Mouse (Mus musculus) large intestine, adult 2 months (tissue): Measurements from ENCODE around the gene Cherp. TPM values are rescaled to one million over a fixed set of nuclear protein-coding genes. Genes with fewer than 3 reads are reported as not detected.

ENCODE experiments used
- DNase-seq: peaks from one replicate; pipeline ENCODE4 v3.0.0-alpha.2; 2012; ENCODE audit warnings: low read depth, low spot score
- WGBS: fragments of 180-500 bp; shearing (Covaris S2); methylation state at CpG from one replicate; pipeline ENCODE4 v1.1.7; 2018; 5-methylcytosine and 5-hydroxymethylcytosine counted together
- polyA plus RNA-seq: library from polyadenylated mRNA; depleted of rRNA; stranded (reverse); fragments of >200 nt; gene quantifications from 2 replicates; pipeline ENCODE4 v1.2.3, GENCODE M21; 2012; rRNA removed

Cherp gene
- 23.7 and 38.3 TPM in 2 replicates for polyA plus RNA-seq

DNA sequence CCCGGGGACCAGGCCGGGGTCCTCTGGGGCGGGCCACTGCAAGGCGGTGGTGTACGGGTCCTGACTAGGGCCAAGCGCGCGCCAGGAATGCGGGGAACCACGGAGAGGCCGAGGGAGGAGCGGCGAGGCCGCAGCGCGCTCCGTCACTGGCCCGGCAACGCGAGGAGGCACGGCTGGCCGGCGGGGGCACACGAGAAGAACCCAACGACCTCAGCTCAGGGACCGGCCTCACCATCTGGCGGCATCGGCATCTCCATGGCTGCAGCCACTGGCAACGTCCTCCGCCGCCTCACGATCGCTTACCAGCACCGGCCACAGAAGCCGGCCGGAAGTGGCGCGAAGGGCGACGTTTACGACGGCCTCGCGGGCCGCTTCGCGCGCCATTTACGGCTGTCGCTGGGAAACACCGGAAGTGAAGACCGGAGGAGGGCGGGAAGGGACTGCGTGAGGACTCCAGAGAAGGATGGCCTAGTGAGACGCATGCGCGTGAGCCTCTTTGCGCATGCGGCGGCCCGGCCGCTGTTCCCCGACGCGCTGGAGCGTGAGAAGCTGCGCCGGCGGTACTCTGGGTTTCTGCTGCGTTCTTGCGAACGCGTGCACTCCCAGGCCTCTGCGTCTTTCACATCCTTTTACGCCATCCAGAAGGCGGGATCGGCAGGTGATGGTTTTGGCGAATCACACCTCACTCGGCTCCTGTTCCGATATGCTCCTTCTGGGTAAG lies at the start of gene Cherp:
Gene Cherp (minus strand): TSS at position 401 of the 721 bp plus-strand sequence.
- DNase-seq, result peak; percentile 88
- WGBS, result under 1% methylated on average over 80 of the region's 80 CpGs

DNA sequence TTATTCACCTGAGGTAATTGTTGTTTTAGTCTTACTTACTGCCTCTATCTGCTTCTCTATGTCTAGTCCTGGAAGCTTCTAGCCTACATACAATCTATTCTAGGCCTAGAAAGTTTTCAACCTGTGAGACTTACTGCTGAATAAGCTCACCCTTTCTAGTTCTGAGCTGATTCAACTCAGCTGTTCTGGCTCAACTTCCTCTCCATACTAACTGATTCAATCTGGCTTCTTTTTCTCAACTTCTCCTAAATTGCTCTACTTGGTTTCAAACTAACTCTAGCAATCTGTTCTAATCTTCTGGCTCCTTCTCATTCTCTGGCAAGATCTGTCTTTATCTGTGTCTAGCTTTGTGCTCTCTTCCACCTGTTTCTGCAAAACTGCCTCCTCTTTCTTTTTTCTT lies 46.9 kb upstream of the Cherp start:
- no peak for DNase-seq

DNA sequence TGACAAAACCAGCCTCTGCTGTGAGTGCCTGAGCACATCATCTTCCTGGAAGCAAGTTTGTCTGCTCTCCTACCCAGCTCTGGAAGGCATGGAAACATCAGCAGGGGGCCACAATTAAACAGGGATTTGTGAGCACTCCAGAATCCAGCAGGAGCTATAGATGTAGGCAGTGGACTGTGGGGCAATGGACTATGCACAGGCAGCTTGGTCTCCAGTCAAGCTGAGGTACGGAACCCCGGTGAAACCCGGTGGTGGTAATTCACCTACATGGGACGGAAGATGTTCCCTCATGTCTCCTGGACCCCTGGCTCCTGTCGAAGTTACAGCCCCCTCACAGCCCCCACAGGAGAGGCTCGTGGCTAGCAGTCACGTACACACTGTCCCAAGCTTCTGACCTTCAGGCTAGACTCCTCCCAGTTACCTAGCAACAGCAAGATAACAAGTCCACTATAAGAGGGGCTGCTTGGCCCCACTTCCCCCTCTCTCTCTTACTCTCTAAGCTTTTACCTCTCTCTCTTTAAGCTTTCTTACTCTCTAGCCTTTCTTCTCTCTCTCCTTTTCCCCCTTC lies 42.5 kb upstream of the Cherp start:
- 75% methylated on average over 7 of the region's 7 CpGs for WGBS
- DNase-seq, result no peak

DNA sequence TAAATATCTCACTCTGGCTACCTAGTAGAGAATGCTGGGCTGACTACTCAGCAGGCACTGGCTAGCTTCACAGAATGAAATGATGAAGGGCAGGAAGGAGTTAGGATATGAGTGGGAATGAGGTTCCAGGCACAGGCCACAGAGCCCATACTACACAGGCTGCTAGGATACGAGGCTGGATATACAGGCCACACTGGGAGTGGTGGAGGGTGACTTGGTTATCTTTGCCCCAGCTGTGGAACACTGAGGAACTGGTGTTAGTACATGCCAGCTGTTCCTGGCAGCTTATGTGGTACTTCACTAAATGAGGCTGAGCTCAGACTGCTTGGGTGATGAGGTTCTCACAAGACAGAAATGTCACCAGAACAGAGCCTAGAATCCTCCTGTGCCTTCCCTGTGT lies 38.1 kb upstream of the Cherp start:
- DNase-seq, result no peak
- WGBS, result 77% methylated on average over 1 of the region's 1 CpGs

DNA sequence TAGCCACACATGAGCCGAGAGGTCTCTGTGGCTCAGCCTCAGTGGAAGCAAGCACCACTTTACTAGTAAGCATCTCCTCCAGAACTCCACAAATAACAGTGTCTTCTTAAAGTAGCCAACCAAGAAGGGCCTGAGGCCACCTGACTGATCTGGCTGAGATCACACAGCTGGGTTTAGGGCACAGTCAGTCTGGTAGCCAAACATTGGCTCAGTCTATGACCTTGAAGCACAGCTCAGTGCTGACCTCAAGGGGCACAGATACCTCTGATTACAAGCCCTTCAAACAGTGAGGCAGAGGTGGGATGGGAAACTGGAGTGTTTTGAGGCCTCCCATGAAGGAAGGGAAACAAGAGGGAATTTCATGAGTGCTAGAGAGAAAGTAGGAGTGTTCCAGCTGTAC lies 37.6 kb upstream of the Cherp start:
- WGBS, result 80% methylated on average over 1 of the region's 1 CpGs
- no peak for DNase-seq

DNA sequence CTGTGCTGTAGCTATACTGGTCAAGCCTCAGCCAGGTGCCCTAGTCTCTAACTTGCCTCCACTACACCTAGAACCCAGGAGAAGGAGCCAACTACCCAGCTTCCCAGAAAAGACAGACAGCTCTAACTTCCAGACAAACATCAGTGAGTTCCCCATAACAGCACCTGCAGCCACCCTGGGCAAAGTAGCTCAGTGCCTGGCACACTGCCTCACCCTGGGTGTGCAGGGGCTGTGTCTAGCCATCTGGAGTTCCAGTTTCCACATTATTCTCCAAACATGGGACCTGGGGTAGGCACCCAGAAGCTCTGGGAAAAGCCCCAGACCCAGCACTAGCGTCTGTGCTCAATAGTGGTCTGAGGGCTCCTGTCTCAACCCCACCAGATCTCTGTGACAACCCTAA lies 32.5 kb upstream of the Cherp start:
- no peak for DNase-seq
- WGBS, result 87% methylated on average over 1 of the region's 1 CpGs

DNA sequence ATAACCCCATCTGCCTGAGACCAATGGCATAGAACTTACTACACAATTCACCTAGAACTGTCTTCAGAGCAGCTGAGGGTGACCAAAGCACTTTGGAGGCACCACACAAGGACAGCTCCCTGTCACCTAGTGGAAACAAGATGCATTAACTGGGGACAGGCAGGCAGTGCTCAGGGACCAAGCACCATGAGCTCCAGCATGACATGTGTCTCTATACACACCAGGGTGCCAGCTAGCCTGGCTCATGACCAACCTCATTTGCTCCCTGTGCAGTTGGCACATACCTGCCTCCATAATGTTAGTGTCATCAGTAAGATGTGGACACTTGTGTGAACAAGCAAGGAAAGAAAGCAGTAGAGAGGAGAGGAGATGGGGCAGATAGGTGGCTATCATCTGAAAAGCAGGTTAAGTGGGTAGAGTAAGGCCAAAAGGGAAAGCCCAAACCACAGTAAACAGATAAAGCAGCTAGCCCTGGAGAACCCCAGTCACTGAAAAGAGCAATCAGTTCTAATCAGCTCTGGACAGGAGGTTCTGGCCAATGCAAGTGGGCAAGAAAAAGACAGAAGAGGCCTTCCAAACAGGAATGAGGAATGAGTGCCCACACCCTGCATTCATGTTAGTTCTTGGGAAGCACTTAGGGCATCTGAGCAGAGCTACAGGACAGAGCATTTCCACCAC lies 29.8 kb upstream of the Cherp start:
- no peak for DNase-seq

DNA sequence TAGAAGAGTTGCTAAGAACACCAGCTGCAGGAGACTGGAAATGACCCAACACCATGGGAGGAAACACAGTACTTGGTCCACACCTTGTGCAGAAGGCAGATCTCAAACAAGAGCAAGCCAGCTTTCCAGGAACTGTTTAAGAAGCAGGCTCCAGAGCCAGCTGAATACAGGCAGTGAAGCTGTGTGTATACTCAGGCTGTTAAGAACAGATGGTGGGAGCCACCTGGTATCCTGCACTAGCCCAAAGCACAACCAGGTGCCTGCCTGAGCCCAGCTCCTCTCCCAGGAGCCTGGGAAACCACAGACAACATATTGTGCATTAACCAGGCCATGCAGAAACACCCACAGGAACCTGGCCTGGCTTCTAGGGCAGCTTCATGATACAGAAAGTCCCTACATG lies 29.1 kb upstream of the Cherp start:
- DNase-seq, result no peak

DNA sequence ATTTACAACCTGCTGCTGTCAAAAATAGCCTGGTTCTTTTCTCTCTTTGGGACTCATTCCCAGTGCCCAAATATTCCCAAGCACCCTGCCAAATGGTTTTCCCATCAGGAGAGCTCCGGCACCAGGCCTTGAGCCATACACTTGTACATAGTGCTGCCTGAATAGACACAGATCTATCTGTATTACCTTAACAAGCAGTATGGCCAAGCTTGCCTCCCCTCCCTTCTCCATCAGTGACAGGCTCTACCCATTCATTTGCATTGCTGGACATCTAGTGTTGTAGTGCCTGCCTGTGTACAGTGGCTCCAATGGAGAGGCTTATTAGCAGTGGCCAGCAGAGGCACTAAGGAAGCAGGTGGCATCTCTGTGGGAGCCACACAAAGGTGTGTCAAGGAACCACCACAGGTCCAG lies 25.5 kb upstream of the Cherp start:
- 78% methylated on average over 1 of the region's 1 CpGs for WGBS
- DNase-seq, result no peak

DNA sequence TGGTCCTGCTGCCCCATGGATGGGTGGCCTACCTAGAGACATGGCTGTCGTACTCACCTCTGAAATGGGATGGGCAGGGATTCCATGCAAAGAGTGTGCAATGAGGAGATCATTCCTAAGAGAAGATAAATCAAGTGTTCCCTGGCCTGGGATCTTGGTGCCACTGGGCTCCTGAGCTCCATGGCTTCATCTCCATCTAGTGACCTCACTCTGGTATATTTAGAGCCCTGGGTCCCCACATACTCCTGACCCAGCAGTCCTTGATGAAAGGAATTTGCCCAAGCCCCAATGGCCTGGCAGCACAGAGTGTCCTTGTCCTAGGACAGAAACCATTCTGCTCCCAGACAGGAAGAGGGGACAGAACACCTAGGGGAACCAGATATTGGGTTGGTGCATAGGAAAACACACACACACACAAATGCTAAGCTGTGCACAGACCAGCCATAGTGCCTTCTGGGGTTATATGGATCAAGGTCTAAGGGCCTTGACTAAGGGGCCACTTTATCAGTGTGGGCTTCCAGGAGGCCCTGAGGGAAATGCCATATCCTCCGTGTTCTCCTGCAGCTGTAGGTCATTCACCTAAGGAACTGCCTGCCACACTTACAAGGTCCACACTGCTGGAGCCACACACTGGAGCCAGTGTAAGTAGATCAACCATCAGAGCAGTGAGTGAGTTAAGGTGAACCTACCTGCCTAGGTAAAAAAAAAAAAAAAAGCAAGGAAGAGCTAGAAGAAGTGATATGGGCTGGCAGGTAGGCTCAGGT lies 24.7 kb upstream of the Cherp start:
- DNase-seq, result no peak
- WGBS, result 78% methylated on average over 2 of the region's 2 CpGs

DNA sequence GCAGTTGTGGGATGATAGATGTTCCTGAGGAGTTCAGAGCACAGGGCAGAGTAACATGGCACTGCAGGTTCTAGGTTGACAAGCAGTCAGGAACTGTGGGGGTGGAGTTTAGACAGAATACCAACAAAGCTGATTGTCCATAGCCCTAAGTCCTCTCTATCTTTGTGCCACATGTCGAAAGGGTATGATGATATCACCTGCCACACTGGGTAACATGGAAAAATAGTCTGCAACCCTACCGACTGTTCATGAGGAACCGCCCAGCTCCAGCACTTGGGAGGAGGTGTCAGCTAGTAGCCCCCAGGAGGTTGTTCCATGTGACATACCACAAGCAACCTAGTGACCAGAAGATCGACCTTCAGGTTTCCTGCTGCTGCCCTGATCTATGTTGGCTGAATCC lies 23.5 kb upstream of the Cherp start:
- WGBS, result 83% methylated on average over 4 of the region's 4 CpGs
- no peak for DNase-seq

DNA sequence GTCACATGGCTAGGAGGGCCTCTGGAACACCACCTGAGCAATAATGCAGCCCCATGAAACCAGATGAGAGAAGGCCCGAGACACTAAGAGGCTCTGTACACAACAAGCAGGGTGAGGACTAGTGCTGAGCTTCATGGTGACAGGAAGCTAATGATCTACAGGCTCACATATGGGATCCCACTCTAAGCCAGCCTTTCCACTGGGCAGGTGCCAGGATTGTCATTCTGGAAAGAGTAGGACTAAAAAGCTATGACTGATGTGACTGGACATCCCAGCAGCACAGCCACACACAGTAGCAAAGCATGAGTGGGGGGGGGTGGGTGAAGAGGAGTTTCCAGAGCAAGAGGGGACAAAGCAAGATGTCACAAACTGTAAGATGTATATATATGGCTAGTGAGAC lies 22.9 kb upstream of the Cherp start:
- 56% methylated on average over 1 of the region's 1 CpGs for WGBS
- no peak for DNase-seq

DNA sequence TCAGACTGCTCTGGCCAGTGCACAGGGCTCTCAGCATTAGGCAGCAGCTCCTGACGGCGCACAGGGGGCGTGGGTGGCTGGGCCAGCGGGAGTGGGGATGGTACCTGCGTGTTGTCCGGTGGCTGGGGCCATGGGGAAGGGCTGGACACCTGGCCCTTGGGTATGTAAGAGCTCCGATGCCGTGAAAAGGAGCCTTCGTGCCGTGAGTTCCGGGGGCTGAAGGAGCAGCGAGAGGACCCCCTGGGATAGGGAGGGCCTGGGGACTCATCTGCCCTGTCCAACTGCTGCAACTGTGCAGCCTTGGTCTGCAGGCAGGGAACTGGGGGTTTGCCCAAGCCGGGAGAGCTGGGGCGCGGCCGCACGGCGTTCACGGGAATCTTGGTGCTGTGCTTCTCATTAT lies 21.2 kb upstream of the Cherp start:
- 90% methylated on average over 19 of the region's 19 CpGs for WGBS
- no peak for DNase-seq

DNA sequence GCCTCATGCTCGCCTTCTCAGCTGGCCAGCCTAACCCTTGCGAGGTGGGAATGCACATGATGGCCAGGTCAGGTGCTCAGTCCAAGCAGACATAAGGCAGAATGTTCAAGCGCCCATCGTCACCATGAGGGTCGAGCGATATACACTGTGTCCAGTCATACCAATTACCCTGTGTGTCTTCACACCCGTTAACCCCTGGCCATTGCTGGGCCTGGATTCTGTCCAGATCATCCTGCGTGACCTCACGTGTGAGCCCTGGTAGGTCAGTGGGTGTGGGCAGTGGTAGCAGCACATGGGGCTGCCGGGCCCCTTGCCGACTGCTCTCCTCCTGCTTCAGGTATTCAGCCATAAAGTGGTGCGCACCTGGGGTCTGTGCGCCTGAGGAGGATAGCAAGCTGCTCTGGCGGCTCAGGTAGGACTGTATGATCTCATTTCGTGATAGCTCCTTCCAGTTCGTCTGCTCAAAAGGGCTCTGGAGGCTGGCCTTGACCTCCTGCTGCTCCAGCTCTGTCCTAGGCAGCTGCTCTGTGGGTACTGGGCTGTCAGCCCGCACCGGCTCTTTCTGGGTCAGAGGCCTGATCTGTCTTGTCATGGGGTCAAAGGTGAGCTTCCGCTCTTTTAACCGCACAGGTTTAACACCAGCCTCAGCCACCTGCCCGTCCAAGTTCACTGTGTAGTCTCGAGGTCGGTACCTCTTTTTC lies 20.5 kb upstream of the Cherp start:
- WGBS, result 86% methylated on average over 23 of the region's 23 CpGs
- DNase-seq, result no peak

DNA sequence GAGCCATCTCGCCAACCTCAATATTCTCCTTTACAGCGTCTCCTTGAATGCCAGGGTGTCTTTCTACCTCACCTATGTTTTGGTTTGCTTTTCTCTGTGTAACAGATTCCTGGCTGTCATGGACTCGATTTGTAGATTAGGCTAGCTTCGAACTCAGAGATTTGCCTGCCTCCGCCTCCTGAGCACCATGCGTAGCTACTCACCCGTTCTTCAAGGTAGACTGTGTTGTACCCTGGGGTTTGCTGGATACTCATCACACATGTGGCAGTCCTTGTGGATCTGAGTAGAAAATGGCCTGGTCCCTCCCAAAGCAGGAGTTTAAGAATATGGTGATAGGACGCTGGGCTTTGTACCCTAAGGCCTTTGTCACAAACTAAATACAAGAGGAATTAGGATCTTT lies 18.4 kb upstream of the Cherp start:
- 6% methylated on average over 8 of the region's 8 CpGs for WGBS

DNA sequence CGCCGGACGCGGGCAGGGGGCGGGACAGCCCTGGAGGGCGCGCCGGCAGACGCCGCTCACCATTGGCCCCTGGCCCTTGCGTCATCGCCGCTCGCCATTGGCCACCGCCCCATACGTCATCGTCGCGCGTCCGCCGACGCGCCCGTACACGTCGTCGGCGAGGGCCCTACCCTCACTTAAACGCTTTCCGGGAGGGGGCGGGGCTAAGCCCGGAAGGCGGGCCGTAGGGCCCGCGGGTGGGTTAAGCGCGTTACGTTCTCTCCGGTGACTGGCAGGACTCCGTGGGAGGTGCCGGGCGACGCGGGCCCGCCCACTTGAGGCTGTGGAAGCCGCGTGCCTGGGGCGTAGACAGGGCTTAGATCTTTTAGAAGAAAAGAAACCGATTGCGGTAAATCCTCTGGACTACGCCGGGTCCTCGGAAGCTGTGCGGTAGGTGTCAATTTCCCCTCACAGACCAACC lies 17.6 kb upstream of the Cherp start:
- WGBS, result under 1% methylated on average over 56 of the region's 56 CpGs
- peak; percentile 91 for DNase-seq

More for the DNA sequence above, 18.4 kb upstream of the Cherp start:
- no peak for DNase-seq

DNA sequence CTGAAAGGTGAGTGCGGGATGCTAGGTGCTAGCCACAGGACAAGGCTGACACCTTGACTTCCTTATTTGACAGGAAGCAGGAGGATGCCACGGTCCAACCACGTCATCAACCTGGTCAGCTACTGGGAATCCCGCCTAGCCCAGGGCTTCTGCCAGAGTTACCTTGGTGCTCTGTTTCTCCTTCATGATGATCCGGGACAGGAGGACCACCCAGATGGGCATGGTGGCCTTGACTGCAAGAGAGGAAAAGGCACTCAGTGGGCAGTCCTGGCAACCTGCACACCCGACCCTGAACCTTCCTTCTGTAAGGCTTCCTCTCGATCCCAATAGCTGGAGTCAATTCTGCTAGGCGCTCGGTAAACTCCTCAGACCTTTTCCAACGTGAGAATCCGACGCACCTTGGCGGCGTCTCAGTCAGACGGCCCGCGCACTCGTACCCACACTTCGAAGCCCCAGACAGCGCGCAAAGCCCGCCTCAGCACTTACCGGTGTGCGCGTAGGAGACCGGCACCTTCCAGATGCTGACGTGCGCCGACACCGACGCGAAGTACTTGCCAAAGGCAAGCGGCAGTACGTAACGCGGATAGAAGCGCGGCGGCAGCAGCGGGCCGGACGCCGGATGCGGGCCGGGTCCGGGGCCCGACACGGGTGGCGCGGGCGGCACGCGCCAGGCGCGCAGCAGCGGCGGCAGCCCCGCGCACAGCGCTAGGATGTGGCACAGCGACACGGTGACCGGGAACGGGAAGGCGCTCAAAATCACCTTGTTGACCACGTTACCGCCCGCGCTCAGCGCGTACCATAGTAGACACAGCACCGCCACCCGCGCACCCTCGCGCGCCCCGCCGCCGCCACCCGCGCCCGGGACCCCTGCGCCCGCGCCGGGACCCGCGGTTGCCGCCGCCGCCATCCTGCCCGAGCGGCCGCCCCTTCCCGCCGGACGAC lies 16.9 kb upstream of the Cherp start, which contains the start of gene Slc35e1:
Gene Slc35e1 (minus strand): TSS at position 935 of the 942 bp plus-strand sequence.
- no peak for DNase-seq
- under 1% methylated on average over 94 of the region's 98 CpGs for WGBS

DNA sequence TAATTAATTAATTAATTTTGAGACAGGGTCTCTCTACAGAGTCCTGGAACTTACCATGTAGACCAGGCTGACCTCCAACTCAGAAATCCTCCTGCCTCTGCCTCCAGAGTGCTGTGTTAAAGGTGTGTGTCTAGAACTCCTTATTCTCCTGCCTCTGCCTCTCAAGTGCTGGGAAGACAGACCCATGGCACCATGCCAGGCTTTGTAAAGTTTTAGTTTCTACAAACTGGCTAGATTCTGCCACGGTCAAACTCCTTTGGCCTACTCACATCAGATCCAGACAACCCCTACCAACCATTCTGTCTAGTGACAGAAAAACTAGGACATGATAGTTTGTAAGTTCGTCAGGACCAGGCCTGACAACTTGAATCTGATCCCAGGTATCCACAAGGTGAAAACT lies 16.0 kb upstream of the Cherp start:
- WGBS, result 50% methylated on average over 2 of the region's 2 CpGs
- DNase-seq, result no peak

DNA sequence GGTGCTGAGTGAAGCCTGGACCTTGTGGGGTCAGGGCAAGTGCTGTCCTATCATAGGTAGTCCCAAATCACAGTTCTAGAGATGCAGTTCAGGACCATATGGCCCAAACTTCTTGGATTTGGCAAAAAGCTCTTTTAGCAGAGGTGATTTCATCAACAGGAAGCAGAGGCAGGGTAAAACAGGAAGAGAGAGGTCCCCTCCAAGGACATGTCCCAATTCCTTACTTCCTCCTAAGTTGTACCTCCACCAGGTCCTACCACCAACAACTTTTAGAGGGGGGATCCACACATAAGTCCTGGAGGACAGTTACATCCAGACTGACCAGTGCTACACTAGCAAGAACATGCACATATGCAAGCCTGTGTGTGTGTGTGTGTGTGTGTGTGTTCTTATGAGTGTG lies 12.0 kb upstream of the Cherp start:
- DNase-seq, result no peak
